Mouse (Mus musculus): ENCODE data around the gene Nck2.

Gene Nck2

DNA sequence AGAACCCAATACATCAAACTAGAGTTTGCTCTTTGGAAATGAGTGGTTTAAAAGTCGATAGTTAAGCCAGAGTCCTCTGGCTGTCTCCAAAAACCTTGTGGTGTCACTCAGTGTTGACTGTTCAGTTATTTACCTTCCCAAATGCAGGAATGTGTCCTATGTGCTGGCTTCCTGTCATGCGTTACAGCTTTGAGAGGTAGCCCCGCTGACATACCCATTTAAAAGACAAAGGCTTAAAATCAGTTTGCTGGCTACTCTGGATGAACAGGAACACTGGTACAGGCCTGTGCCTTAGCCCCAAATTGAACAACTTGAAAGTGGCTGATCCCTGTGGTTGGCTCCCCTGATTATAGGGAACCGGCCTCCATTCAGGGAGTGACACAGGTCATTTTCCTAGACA, 126.7 kb downstream of the Nck2 start:
- DNase-seq (ENCODE audit: low spot score in 2 of 2), result no peak

DNA sequence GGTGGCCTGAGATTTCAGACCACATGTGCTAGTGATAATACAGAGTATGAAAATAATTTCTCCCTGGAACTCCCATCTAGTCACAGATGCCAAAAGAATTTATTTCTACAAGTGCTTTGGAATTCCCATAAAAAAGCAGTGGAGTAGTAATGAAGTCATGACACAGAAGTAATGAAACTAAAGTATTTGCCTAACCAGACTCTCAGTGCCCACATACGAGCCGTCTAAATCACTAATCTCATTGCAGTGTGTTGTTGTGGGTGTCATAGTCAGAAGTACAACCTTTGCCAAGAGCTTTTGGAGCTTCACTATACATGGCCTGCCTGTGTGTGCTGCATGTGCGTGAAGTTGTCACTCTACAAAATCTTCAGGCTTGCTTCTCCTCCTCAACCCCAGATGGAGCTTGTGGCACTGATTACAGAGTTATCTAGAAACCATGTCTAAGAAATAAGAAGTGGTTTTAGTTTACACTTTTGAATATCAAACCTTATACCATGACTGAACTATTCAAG, 130.5 kb downstream of the Nck2 start:
- no peak for DNase-seq (ENCODE audit: low spot score in 2 of 2)

DNA sequence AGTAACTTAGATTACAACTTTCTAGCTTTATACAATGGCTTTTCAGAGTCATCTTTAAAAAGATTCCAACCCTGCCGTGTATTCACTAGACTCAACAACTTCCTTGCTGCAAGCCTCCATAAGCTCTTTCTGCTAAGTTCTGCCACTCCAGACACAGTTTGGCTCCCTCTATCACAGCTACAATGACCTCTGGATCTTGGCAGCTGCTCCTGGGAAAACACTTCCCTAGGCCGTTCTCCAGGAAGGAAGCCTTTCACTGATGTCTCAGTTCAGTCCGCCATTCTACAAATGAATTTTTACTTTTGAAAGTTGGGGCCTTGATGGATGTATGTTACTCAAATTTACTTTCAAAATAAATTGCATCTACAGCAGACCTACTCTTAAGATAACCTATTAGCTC, 133.0 kb downstream of the Nck2 start:
- DNase-seq (ENCODE audit: low spot score in 2 of 2), result no peak

DNA sequence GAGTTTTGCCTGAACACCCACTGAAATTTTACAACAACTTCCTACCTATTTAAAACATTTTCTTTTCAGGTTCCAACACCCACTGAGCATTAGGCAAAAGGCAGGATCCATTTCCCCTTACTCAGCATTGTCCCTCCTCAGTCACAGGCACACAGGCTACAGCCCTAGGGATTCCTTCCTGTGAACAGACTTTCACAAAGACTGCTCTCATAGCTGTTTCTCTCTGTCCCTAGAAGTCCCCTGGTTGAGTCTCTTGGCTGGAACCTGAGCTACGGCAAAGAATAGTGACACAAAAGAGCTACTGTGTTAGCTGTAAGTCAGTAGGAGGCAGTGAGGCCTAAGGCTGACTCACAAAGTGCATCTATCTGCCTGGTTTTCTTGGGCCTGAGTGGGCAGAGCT, 139.2 kb downstream of the Nck2 start:
- DNase-seq (ENCODE audit: low spot score in 2 of 2), result no peak

DNA sequence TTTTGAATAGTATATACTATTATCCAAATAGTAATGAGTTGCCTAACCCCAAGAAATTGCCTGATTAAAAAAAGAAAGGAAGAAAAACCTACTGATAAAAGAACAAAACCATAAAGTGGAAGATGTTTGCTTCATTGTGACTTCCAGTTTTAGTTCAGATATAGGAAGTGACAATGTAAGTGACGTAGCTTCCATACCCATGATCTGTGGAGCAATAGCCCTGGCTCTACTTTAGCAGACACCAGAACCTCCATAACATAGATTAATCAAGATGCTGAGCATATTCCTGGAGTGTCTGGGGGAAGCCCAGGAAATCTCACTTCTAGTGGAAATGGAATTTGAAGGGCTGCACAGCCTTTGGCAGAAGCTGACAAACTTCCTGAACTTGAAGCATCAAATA, 144.6 kb downstream of the Nck2 start:
- DNase-seq (ENCODE audit: low spot score in 2 of 2), result no peak

DNA sequence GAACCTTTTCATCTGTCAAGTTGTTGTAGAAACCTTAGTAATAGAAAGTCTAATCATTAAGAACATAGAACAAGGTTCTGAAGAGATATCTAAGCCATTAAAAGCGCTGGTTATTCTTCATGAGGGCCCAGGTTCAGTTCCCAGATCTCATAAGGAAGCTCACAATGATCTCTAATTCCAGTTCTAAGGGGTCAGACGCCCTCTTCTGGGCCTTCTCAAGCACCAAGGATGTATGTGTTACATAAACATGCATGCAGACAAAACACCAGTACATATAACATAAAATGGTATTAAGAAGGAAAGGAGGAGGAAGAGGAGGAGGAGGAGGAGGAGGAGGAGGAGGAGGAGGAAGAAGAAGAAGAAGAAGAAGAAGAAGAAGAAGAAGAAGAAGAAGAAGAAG, 145.5 kb downstream of the Nck2 start:
- no peak for DNase-seq (ENCODE audit: low spot score in 2 of 2)

DNA sequence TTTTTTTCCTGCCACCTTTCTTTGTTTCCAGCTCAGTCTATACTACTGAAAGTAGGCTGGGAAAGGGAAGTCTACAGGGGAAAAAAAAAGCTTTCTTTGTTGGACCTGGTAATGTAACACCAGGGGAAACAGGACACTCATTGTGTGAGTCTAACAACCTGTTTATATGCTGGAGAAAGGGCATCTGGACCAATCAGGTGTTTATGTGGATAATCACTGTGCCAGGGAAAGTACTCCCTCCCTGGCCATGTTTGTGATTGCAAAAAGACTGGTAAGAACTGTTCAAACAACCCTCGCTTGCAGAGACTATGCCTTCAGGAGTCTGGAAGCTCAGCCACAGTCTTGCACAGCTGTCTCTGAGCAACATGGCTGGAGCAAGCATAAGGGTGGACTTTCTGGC, 146.3 kb downstream of the Nck2 start:
- no peak for DNase-seq (ENCODE audit: low spot score in 2 of 2)

DNA sequence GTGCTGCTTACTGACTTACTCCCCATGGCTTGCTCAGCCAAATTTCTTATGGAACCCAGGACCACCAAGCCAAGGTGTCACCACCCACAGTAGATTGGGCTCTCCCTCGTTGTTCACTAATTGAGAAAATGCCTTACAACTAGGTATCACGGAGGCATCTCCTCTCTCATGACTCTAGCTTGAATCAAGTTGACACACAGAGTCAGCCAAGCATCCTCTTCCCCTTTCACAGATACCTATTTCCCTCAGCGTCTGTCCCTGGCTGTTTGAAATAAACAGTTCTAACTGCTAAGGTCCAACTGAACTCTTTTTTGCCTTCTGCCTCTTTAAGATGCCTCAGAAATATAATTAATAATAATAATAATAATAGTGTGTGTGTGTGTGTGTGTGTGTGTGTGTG, 148.7 kb downstream of the Nck2 start:
- DNase-seq (ENCODE audit: low spot score in 2 of 2), result peak; percentile 20 to 24

DNA sequence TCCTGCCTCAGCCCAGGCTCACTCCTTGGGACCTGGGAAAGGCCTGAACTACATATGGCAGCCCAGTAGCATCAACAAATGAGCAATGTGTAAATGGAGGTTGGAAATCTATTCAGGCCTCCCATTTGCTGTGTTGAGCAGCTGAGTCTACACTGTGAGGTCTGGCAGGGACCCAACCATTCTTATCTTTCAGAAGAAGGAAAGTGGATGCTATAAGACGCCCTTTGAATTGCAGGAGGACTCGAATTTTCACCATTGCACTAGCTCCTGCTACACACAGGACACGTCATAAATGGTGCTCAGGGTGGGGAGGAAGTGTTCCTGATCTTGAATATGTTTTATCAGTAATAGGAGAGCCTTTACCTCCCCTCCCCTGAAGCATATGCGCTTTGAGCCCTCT, 150.4 kb downstream of the Nck2 start:
- DNase-seq (ENCODE audit: low spot score in 2 of 2), result no peak

DNA sequence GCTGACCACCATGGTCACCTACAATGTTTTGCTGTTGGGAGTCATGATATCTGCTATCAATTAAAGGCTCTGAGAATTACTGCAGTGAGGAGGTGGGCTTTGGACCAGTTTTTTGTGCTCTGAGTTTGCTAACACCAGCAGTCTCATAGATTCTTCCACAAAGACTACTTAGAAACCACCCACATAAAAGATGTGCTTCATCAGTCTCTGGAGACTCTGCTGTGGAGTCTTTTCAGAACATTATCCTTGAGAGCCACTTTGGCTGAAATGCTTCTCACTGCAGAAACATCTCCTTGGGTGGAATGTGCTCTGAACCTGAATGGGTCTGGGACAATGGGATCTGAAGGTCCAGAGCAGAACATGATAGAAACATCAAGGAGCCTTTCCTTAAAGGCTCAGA, 153.4 kb downstream of the Nck2 start:
- DNase-seq (ENCODE audit: low spot score in 2 of 2), result no peak

DNA sequence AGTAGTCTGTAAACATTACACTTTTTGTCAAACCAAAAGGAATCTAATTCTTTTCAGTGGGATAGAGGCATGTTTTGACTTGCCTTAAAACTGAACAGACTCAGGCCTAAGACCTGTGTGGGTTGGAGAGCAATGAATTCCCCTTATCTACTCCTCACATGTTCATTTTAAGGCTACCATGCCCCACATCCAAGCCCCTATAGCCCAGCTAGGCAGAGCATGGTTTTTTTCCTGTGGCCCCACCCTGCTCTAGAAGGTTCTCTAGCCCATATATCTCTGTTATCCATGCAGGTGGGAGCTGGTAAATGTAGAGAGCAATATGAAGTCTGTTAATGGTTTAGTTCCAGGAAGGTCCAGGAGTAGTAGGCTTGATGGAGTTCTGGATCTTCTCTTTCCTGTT, 155.1 kb downstream of the Nck2 start:
- DNase-seq (ENCODE audit: low spot score in 2 of 2), result no peak

DNA sequence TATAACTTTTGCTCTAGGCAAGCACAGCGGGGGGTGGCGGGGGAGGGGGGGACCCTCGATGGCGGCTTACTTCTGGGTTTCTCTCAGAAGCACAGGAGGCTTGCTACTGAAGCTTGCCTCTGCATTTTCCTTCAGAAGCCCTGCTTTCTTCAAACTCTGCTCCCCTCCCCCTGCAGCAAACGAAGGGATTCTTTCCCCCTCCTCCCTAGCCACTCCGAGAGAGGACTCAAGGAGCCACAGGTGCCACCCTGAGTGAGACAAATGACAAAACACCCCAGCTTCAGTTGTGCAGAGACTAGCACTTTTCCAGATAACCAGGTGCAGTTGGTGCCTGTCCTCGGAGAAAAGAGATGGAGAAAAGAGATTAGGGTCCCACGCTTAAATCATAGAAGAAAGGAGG, 156.7 kb downstream of the Nck2 start:
- DNase-seq (ENCODE audit: low spot score in 2 of 2), result no peak

DNA sequence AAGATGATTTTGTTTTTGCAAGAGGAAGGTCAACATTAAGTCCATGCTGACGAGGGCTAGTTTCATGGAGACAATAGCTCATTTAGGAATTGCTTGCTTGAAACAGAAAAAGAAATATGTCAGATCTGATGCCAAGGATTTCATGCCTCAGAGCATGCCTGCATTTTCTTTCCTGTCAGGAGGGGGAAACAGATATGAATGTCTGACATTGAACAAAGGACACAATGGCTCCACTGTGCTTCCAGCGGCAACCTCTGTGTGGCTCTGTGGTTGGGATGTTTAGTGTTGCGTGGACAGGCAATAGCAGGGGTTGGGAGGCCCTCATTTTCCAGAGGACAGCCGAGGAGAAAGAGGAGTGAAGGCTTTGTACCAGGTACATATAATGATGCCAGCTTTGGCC, 171.6 kb downstream of the Nck2 start:
- DNase-seq (ENCODE audit: low spot score in 2 of 2), result no peak
